Mouse (Mus musculus): ENCODE results near the gene Pick1. TPM values are rescaled to one million over a fixed set of nuclear protein-coding genes. Genes with fewer than 3 reads are reported as not detected.
A peak's percentile ranks its signal among the peaks of the same experiment; 100 is the strongest.

Gene Pick1
- total RNA-seq (2021): 10 to 100 TPM; 24.8 to 28.5 TPM
- long read RNA-seq, experiment 1, transcript Pick1-201 (13 exons, 1,977 nt): major isoform, 6 of 22 reads
- long read RNA-seq, experiment 1, partial matches to known transcripts: 11 of 22 reads
- long read RNA-seq, experiment 1, other reads (novel, unspliced or antisense): 3 of 22 reads
- long read RNA-seq, experiment 2, transcript Pick1-201 (13 exons, 1,977 nt): major isoform, 12 of 18 reads
- long read RNA-seq, experiment 2, partial matches to known transcripts: 3 of 18 reads
- long read RNA-seq, experiment 2, other reads (novel, unspliced or antisense): 2 of 18 reads

- peak; percentile 87 for DNase-seq
These were observed at the start of gene Pick1, which contains the start of gene Gm49486 for GRCm38 (mm10) chr15:79229058-79229821. Gene Pick1 (plus strand): TSS chr15:79229173. Gene Gm49486 (plus strand): TSS chr15:79229391.

GRCm38 (mm10) chr15:79185213-79185612 lies 43.8 kb upstream of the Pick1 start:
- no peak for DNase-seq

- DNase-seq: no peak
These were observed 41.2 kb upstream of the Pick1 start for GRCm38 (mm10) chr15:79187819-79188218.

- DNase-seq: no peak
These were observed 37.5 kb upstream of the Pick1 start for GRCm38 (mm10) chr15:79191426-79191825.

- DNase-seq: no peak
These were observed 36.5 kb upstream of the Pick1 start for GRCm38 (mm10) chr15:79192450-79192849.

- DNase-seq: no peak
These were observed 35.8 kb upstream of the Pick1 start for GRCm38 (mm10) chr15:79192885-79193845.

GRCm38 (mm10) chr15:79194048-79194447 lies 34.9 kb upstream of the Pick1 start:
- no peak for DNase-seq

GRCm38 (mm10) chr15:79194946-79195345 lies 34.0 kb upstream of the Pick1 start:
- DNase-seq: no peak

- DNase-seq: peak; percentile 39
These were observed 33.5 kb upstream of the Pick1 start for GRCm38 (mm10) chr15:79195492-79195891.

- no peak for DNase-seq
These were observed 29.5 kb upstream of the Pick1 start for GRCm38 (mm10) chr15:79199390-79199976.

- DNase-seq: no peak
These were observed 27.4 kb upstream of the Pick1 start for GRCm38 (mm10) chr15:79201491-79202150.

- no peak for DNase-seq
These were observed 26.4 kb upstream of the Pick1 start for GRCm38 (mm10) chr15:79202575-79202974.

- DNase-seq: peak; percentile 57
These were observed 20.8 kb upstream of the Pick1 start for GRCm38 (mm10) chr15:79208211-79208610.

- peak; percentile 63 for DNase-seq
These were observed 20.1 kb upstream of the Pick1 start for GRCm38 (mm10) chr15:79208758-79209439.

GRCm38 (mm10) chr15:79210357-79210756 lies 18.6 kb upstream of the Pick1 start:
- DNase-seq: no peak

- no peak for DNase-seq
These were observed 16.1 kb upstream of the Pick1 start for GRCm38 (mm10) chr15:79212750-79213446.

GRCm38 (mm10) chr15:79213591-79213990 lies 15.4 kb upstream of the Pick1 start:
- no peak for DNase-seq

- no peak for DNase-seq
These were observed 12.8 kb upstream of the Pick1 start for GRCm38 (mm10) chr15:79216191-79216590.

- no peak for DNase-seq
These were observed 9.4 kb upstream of the Pick1 start for GRCm38 (mm10) chr15:79219572-79219971.

- no peak for DNase-seq
These were observed 5.3 kb upstream of the Pick1 start for GRCm38 (mm10) chr15:79223641-79224040.

Measured in gastrocnemius, postnatal 25 days (tissue).